27 mouse cellular contexts compared by ENCODE assay signal in the genomic region with DNA sequence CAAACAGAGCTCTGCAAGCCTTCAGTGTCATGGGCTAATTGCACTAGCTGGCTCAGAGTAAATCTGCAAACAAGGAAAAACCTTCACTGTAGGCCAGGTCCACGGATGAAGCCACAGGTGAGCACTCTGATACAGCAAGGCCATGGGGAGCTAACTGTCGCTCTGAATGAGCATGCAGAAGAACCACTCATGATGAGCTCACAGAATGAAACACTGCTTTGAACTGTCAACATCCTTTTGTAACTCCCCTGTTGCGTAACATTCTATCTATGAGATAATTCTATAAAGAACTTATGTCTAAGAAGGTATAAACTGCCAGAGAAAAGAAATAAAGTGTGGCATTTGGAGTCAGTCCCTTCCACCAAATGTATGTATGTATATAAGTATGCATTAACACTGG. TPM values are rescaled to one million over a fixed set of nuclear protein-coding genes. Genes with fewer than 3 reads are reported as not detected.
"Had no signal": no experiment of that assay in that cellular context is flagged by ENCODE, and none has a peak within 500 bp of the region (broad histone marks: within the 10 kb centered on the region; RNA-seq: fewer than 3 reads in every experiment).

No protein-coding gene starts in this region.

- H3K4me2 ChIP-seq: heart, embryonic 11.5 days; heart, embryonic 13.5 days; heart, embryonic 15.5 days; hindbrain, embryonic 13.5 days; hindbrain, embryonic 15.5 days; limb, embryonic 13.5 days; limb, embryonic 15.5 days had no signal

- H3K9ac ChIP-seq: heart, embryonic 13.5 days; heart, embryonic 15.5 days; hindbrain, embryonic 13.5 days; hindbrain, embryonic 15.5 days; limb, embryonic 13.5 days; limb, embryonic 15.5 days; liver, embryonic 14.5 days had no signal

- H3K4me1 ChIP-seq: heart, embryonic 13.5 days; heart, embryonic 15.5 days; hindbrain, embryonic 15.5 days; limb, embryonic 13.5 days; limb, embryonic 15.5 days had no signal

- H3K27ac ChIP-seq: heart, adult 2 months; heart, embryonic 13.5 days; heart, embryonic 15.5 days; hindbrain, embryonic 13.5 days; hindbrain, embryonic 15.5 days; hindbrain, postnatal 0 days; layer of hippocampus, adult 2 months; limb, embryonic 13.5 days; limb, embryonic 15.5 days; liver, embryonic 14.5 days had no signal

- H3K27me3 ChIP-seq: heart, embryonic 13.5 days; heart, embryonic 15.5 days; hindbrain, embryonic 13.5 days; hindbrain, embryonic 15.5 days; limb, embryonic 13.5 days; limb, embryonic 15.5 days had no signal

- DNase-seq: gastrocnemius, postnatal 14 days; gastrocnemius, postnatal 36 days; heart, adult 2 months; heart, postnatal 14 days; heart, postnatal 36 days; kidney, adult 18-20 months; kidney, adult 8-10 months; kidney, postnatal 10 days; kidney, postnatal 25 days; kidney, postnatal 4 days; layer of hippocampus, adult 9-11 months; layer of hippocampus, postnatal 36 days; left cerebral cortex, postnatal 4 days had no signal

- H3K36me3 ChIP-seq: hindbrain, embryonic 15.5 days had no signal

- H3K9me3 ChIP-seq: heart, embryonic 13.5 days; heart, embryonic 15.5 days; hindbrain, embryonic 13.5 days; hindbrain, embryonic 15.5 days; limb, embryonic 13.5 days; limb, embryonic 15.5 days had no signal

- H3K4me3 ChIP-seq: heart, adult 2 months; heart, embryonic 13.5 days; heart, embryonic 15.5 days; hindbrain, embryonic 13.5 days; hindbrain, embryonic 15.5 days; layer of hippocampus, adult 2 months; limb, embryonic 13.5 days; limb, embryonic 15.5 days had no signal

- ATAC-seq: hindbrain, postnatal 0 days; intestine, embryonic 16.5 days had no signal

RNA-seq across cellular contexts. Expression of a gene that starts 21.1 kb away (rescaled TPM):
- total RNA-seq: gastrocnemius, adult 8-10 months; gastrocnemius, postnatal 36 days; heart, postnatal 14 days; heart, postnatal 36 days; hematopoietic stem cell, adult 5-6 weeks had no signal
- polyA plus RNA-seq: heart, postnatal 0 days had no signal

RNA-seq across cellular contexts. Expression of a gene that starts 51.0 kb away (rescaled TPM):
- total RNA-seq: hematopoietic stem cell, adult 5-6 weeks had no signal
